Mouse (Mus musculus) heart, embryonic 14.5 days (tissue): ENCODE data around the gene Gm17622. TPM values are rescaled to one million over a fixed set of nuclear protein-coding genes. Genes with fewer than 3 reads are reported as not detected.

Experiments
- ATAC-seq: fragments of 200-750 bp; cut with Nextera tagmentation; 2 replicates; pipeline ENCODE4 v1.8.0; 2017; ENCODE audit warnings: low read depth, moderate TSS enrichment; ENCODE audit not compliant: insufficient number of reproducible peaks, insufficient read depth, low FRiP score
- H3K27ac ChIP-seq, 2 experiments: fragments of 200-500 bp in 1 of 2; fragments of 300-500 bp in 1 of 2; sonication (generic) in 1 of 2; replicated peaks in 1 of 2; 2 replicates each; pipeline ENCODE4 v1.5.1; 2012 to 2014; ENCODE audit warnings: low read depth in 2 of 2, low read length in 2 of 2, control low read depth in 1 of 2, mild to moderate bottlenecking in 1 of 2, mixed read lengths in 1 of 2; ENCODE audit not compliant: control insufficient read depth in 1 of 2, insufficient read depth in 1 of 2
- H3K27me3 ChIP-seq: fragments of 300-500 bp; sonication (generic); 2 replicates; pipeline ENCODE4 v1.6.1; 2014; ENCODE audit warnings: mild to moderate bottlenecking, low read length, control low read depth; ENCODE audit not compliant: control insufficient read depth, insufficient read depth
- H3K36me3 ChIP-seq: fragments of 300-500 bp; sonication (generic); 2 replicates; pipeline ENCODE4 v1.6.1; 2014; ENCODE audit warnings: mild to moderate bottlenecking, control low read depth, low read length, mixed read lengths; ENCODE audit not compliant: control insufficient read depth, insufficient read depth
- H3K4me1 ChIP-seq, 2 experiments: fragments of 200-500 bp in 1 of 2; fragments of 300-500 bp in 1 of 2; sonication (generic) in 1 of 2; 2 replicates each; pipeline ENCODE4 v1.6.1; 2012 to 2014; ENCODE audit warnings: low read length in 2 of 2, control low read depth in 1 of 2, mixed read lengths in 1 of 2; ENCODE audit not compliant: control insufficient read depth in 2 of 2, insufficient read depth in 2 of 2
- H3K4me2 ChIP-seq: fragments of 300-500 bp; sonication (generic); 2 replicates; pipeline ENCODE4 v1.6.1; 2014; ENCODE audit warnings: mild to moderate bottlenecking, low read length
- H3K4me3 ChIP-seq, 2 experiments: fragments of 200-500 bp in 1 of 2; fragments of 300-500 bp in 1 of 2; sonication (generic) in 1 of 2; 2 replicates each; pipeline ENCODE4 v1.5.1; 2012 to 2014; ENCODE audit warnings: low read length in 2 of 2, mild to moderate bottlenecking in 2 of 2, control low read depth in 1 of 2, low read depth in 1 of 2, moderate library complexity in 1 of 2; ENCODE audit not compliant: control insufficient read depth in 1 of 2, insufficient read depth in 1 of 2
- H3K9ac ChIP-seq: fragments of 300-500 bp; sonication (generic); 2 replicates; pipeline ENCODE4 v1.6.1; 2014; ENCODE audit warnings: mild to moderate bottlenecking, low read length
- H3K9me3 ChIP-seq: fragments of 300-500 bp; sonication (generic); 2 replicates; pipeline ENCODE4 v1.6.1; 2016; ENCODE audit warnings: low read length, control low read depth; ENCODE audit not compliant: control insufficient read depth
- WGBS: fragments of 180-500 bp; shearing (Covaris S2); extraction: QIAGEN DNeasy Blood & Tissue Kit; methylation state at CpG from one replicate; pipeline ENCODE4 v1.1.7; 2014; 5-methylcytosine and 5-hydroxymethylcytosine counted together
- polyA plus RNA-seq: library from polyadenylated mRNA; unstranded; fragments of >200 nt; fragmentation: Nextera tagmentation; extraction: Ambion mirVana; gene quantifications from 2 replicates; pipeline ENCODE4 v1.2.1, GENCODE M21; 2014

Gene Gm17622
- polyA plus RNA-seq, 1 experiment from 2014 or later = not detected

DNA sequence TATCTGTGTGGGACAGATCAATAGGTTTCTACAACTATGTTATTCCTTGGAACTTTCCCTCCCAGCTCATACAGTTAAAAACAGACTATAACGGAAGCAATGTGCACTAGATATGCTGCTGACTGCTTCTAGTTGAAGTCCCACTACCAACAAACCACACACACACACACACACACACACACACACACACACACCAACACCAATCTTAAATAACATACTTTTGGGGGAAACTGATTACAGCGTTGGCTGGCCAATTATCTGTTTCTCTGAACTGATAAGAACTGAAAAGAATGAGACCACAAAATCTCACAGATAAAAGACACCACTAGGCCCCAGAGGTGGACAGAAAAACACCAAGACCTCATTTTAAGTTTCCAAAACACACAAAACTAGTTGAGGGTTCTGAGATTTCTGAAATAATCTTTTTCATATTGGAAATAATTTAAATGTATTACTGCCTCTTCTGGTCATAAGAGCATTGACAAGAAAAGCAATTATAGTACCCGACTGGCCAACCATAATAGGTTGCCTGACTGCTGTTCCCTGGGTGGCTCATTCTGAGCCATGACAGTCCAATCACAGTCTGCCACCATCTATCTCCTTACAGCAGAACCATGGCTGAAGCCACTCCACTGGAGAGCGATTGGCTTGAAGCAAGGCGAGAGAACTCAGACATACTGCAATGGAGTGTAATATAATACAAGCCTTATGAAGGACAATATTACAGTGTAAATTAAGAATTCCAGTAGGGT is 46.5 kb downstream of the Gm17622 start:
- WGBS = 62% methylated on average over 5 of the region's 5 CpGs
- no peak overlapping the region for H3K4me2 ChIP-seq
- no peak overlapping the region for H3K9ac ChIP-seq
- no peaks in the 10 kb centered on the region for H3K36me3 ChIP-seq
- H3K4me1 ChIP-seq = peaks cover 0 to 7% of the 10 kb centered on the region in 2 experiments; a peak in 2 of 4 replicates
- H3K4me3 ChIP-seq = no peak overlapping the region
- no peaks in the 10 kb centered on the region for H3K9me3 ChIP-seq
- H3K27me3 ChIP-seq = no peaks in the 10 kb centered on the region
- no peak overlapping the region for H3K27ac ChIP-seq
- ATAC-seq = no peak

DNA sequence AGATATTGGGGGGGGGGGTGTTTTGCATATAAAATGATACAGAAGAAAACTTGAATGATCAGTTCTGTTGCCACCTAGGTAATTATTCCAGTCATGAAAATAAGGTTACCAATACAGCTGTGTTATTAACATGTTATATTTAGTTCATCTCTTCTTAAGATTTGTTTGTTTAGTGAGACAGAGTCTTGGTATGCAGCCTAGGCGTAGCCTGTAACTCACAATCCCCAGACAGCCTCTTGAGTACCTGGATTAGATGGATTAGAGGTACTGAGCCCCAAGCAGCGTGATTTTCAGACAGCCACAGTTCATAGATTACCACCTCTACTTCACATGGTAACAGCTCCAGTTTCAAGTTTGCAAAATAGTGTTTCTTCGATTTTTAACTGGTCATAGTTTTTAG is 47.6 kb downstream of the Gm17622 start:
- no peaks in the 10 kb centered on the region for H3K27me3 ChIP-seq
- H3K27ac ChIP-seq = no peak overlapping the region
- H3K36me3 ChIP-seq = no peaks in the 10 kb centered on the region
- WGBS = 66% methylated on average over 3 of the region's 3 CpGs
- no peak overlapping the region for H3K4me3 ChIP-seq
- no peak overlapping the region for H3K4me2 ChIP-seq
- no peaks in the 10 kb centered on the region for H3K9me3 ChIP-seq
- no peak for ATAC-seq
- no peak overlapping the region for H3K9ac ChIP-seq
- H3K4me1 ChIP-seq = peaks cover 0 to 5% of the 10 kb centered on the region in 2 experiments; a peak in 2 of 4 replicates

Other genes starting within 250 kb of the Gm17622 start
- gene Poc5, start 102.4 kb upstream of the Gm17622 start, polyA plus RNA-seq = 10.8 and 11.3 TPM in 2 replicates
- gene Ankdd1b, start 19.5 kb upstream of the Gm17622 start, polyA plus RNA-seq = 1.1 TPM in 2 replicates
- gene Polk, start 51.8 kb downstream of the Gm17622 start, polyA plus RNA-seq = 7.2 and 7.6 TPM in 2 replicates
- 10.0 and 11.9 TPM in 2 replicates for gene Col4a3bp, start 51.9 kb downstream of the Gm17622 start, polyA plus RNA-seq
- gene Hmgcr, start 180.2 kb downstream of the Gm17622 start, polyA plus RNA-seq = 32.2 and 38.2 TPM in 2 replicates